Mouse (Mus musculus): Measurements from ENCODE around the gene Lnx1. TPM values are rescaled to one million over a fixed set of nuclear protein-coding genes. Genes with fewer than 3 reads are reported as not detected.

Lnx1 gene
- polyA plus RNA-seq, 1 experiment from 2014 or later = 2.9 TPM

GRCm38 (mm10) chr5:74561151-74561550 lies 141.6 kb downstream of the Lnx1 start:
- no peaks in the 10 kb centered on the region for H3K27me3 ChIP-seq (replicated peaks; ENCODE audit: insufficient read depth, low read length)
- 84% methylated on average over 1 of the region's 1 CpGs for WGBS
- no peak overlapping the region for H3K4me2 ChIP-seq (replicated peaks; ENCODE audit: low read depth, low read length)
- DNase-seq (ENCODE audit: low spot score) (no peak), ATAC-seq (no peak)
- no peaks in the 10 kb centered on the region for H3K9me3 ChIP-seq (ENCODE audit: low read length)
- H3K27ac ChIP-seq (ENCODE audit: low read length) = no peak overlapping the region
- no peaks in the 10 kb centered on the region for H3K4me1 ChIP-seq (ENCODE audit: insufficient read depth, low read depth, low read length)
- peaks cover 23% of the 10 kb centered on the region for H3K36me3 ChIP-seq (ENCODE audit: insufficient read depth, low read length)
- H3K9ac ChIP-seq (replicated peaks; ENCODE audit: low read depth) = no peak overlapping the region
- TF ChIP-seq EP300 (IDR thresholded peaks at IDR 0.05) = no peak
- no peak for TF ChIP-seq CTCF (IDR thresholded peaks at IDR 0.05)
- no peak overlapping the region for H3K4me3 ChIP-seq (ENCODE audit: low read depth, low read length)

GRCm38 (mm10) chr5:74549566-74549965 lies 153.1 kb downstream of the Lnx1 start:
- H3K4me3 ChIP-seq (ENCODE audit: low read depth, low read length) = no peak overlapping the region
- no peak overlapping the region for H3K27ac ChIP-seq (ENCODE audit: low read length)
- TF ChIP-seq EP300 (IDR thresholded peaks at IDR 0.05) (no peak), CTCF (IDR thresholded peaks at IDR 0.05) (no peak)
- no peaks in the 10 kb centered on the region for H3K4me1 ChIP-seq (ENCODE audit: insufficient read depth, low read depth, low read length)
- no peak for ATAC-seq
- no peak overlapping the region for H3K4me2 ChIP-seq (replicated peaks; ENCODE audit: low read depth, low read length)
- no peaks in the 10 kb centered on the region for H3K27me3 ChIP-seq (replicated peaks; ENCODE audit: insufficient read depth, low read length)
- no peak for DNase-seq (ENCODE audit: low spot score)
- H3K9me3 ChIP-seq (ENCODE audit: low read length) = no peaks in the 10 kb centered on the region
- H3K36me3 ChIP-seq (ENCODE audit: insufficient read depth, low read length) = peaks cover 13% of the 10 kb centered on the region; the same call in 1 of the 2 replicates
- no peak overlapping the region for H3K9ac ChIP-seq (replicated peaks; ENCODE audit: low read depth)
- 92% methylated on average over 8 of the region's 8 CpGs for WGBS

DNA sequence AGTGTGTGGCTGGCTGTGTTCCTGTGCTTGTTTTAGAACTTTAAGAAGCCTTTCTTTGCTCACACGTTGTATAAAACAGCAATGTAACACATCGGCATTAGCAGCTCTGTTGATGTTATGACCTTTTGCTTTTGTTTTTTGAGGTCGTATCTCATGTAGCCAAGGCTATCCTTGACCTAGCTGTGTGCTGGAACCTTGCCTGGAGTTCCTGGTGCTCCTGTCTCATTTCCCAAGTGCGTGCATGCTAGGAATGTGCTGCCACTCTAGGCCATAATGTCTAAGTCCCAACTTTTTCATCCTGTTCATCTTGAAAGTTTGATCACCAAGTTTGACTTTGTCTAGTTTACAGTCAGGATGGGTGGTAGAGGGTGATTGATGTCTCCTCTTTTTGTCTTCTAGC lies 157.1 kb downstream of the Lnx1 start:
- H3K4me1 ChIP-seq (ENCODE audit: insufficient read depth, low read depth, low read length) = no peaks in the 10 kb centered on the region
- DNase-seq (ENCODE audit: low spot score) (no peak), ATAC-seq (no peak)
- TF ChIP-seq EP300 (IDR thresholded peaks at IDR 0.05) = no peak
- TF ChIP-seq CTCF (IDR thresholded peaks at IDR 0.05) = no peak
- no peak overlapping the region for H3K27ac ChIP-seq (ENCODE audit: low read length)
- H3K36me3 ChIP-seq (ENCODE audit: insufficient read depth, low read length) = peaks cover 7% of the 10 kb centered on the region; the same call in 1 of the 2 replicates
- WGBS = 86% methylated on average over 4 of the region's 4 CpGs
- no peak overlapping the region for H3K9ac ChIP-seq (replicated peaks; ENCODE audit: low read depth)
- H3K27me3 ChIP-seq (replicated peaks; ENCODE audit: insufficient read depth, low read length) = no peaks in the 10 kb centered on the region
- no peaks in the 10 kb centered on the region for H3K9me3 ChIP-seq (ENCODE audit: low read length)
- H3K4me2 ChIP-seq (replicated peaks; ENCODE audit: low read depth, low read length) = no peak overlapping the region
- no peak overlapping the region for H3K4me3 ChIP-seq (ENCODE audit: low read depth, low read length)

Other genes starting within 250 kb of the Lnx1 start
- gene Scfd2, start 171.2 kb downstream of the Lnx1 start, polyA plus RNA-seq (2015; fragmentation: Nextera tagmentation; extraction: Ambion mirVana) = 10.9 and 11.4 TPM in 2 replicates
- gene Fip1l1, start 167.5 kb downstream of the Lnx1 start, polyA plus RNA-seq (2015; fragmentation: Nextera tagmentation; extraction: Ambion mirVana) = 36.6 and 45.2 TPM in 2 replicates

Measured in lung, postnatal 0 days (tissue).